In the genomic region with DNA sequence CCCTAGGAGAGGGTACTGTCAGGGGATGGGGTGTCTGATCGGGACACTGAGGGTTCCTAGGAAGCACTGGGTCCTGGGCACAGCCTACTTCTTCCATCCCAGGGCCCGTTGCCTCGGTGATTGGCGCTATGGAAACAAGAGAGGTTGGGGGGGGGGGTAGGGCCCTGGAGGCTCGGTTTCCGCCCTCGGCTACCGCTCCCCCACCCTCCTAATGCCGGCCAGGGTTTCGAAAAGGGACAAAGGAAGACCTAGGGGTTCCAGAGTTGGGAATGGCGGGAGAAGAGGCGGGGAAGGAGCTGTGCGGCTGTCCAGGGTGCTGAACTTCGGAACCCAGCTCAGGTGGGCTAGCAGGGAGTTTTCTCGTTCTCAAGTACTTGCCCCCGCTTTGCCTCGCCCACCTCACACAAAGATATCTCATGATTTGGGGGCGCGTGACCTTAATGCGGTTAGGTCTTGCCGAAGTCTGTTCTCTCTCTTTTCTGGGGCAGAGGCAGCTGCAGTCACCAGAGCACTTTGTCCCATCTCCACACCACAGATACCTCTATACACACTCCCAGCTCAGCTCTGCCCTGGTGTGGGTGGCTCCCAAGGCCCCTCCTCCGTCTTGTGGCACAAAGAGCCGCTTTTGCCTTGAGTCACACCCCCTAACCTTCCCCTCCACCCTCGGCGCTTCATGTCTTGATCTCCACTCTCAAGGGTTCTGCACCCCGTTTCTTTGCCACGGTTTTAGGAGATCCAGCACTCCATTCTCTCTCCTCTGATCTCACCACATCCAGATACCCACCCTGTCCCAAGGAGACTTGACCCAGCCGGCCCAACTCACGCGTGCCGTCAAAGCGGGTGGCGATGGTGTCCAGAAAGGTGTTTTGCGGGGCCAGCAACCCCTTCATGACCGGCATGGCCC, we compare ENCODE assay signal across 9 mouse cellular contexts. TPM values are rescaled to one million over a fixed set of nuclear protein-coding genes. Genes with fewer than 3 reads are reported as not detected.
DNase-seq lines count a peak whose midpoint lies in the region; ATAC-seq and TF ChIP-seq lines count a peak whose summit lies in the region.
"Had no signal": no experiment of that assay in that cellular context is flagged by ENCODE, and none has a peak within 500 bp of the region (broad histone marks: within the 10 kb centered on the region; RNA-seq: fewer than 3 reads in every experiment).

No protein-coding gene starts in this region.

- peak overlapping the region; percentile 19; the same call in 1 of the 2 replicates for H3K9ac ChIP-seq in ES-E14 (ENCODE audit: insufficient read depth, low read depth, low read length, poor library complexity, severe bottlenecking)
- H3K9ac ChIP-seq in embryonic facial prominence, embryonic 13.5 days: no peak overlapping the region
- H3K9ac ChIP-seq in hindbrain, embryonic 16.5 days (ENCODE audit: low read depth, low read length): peak overlapping the region; percentile 75
- no peak overlapping the region for H3K9ac ChIP-seq in liver, postnatal 0 days (replicated peaks)
- peak overlapping the region; percentile 63 for H3K9ac ChIP-seq in neural tube, embryonic 15.5 days (replicated peaks)

- peaks cover 58% of the 10 kb centered on the region for H3K27me3 ChIP-seq in embryonic facial prominence, embryonic 13.5 days
- H3K27me3 ChIP-seq in hindbrain, embryonic 16.5 days (replicated peaks; ENCODE audit: control insufficient read depth, insufficient read depth, low read length): no peaks in the 10 kb centered on the region
- peaks cover 40% of the 10 kb centered on the region for H3K27me3 ChIP-seq in liver, postnatal 0 days (ENCODE audit: insufficient read depth, low read length)
- peaks cover 6% of the 10 kb centered on the region; the same call in 1 of the 2 replicates for H3K27me3 ChIP-seq in neural tube, embryonic 15.5 days (replicated peaks)

- peak; percentile 64 for DNase-seq in CD4-positive, CD25-positive, alpha-beta regulatory T cell, adult 2 months (ENCODE audit: low read depth, low spot score)
- DNase-seq in ES-E14 (ENCODE audit: low read depth, low spot score): peak; percentile 77
- DNase-seq in liver, postnatal 0 days: peak; percentile 63
- DNase-seq in left cerebral cortex, adult 9 months (ENCODE audit: low spot score in 2 of 2): no peak

- H3K36me3 ChIP-seq in ES-E14 (ENCODE audit: control insufficient read depth, insufficient read depth, low read length, poor library complexity, severe bottlenecking): no peaks in the 10 kb centered on the region
- no peaks in the 10 kb centered on the region for H3K36me3 ChIP-seq in embryonic facial prominence, embryonic 13.5 days
- peaks cover 8% of the 10 kb centered on the region for H3K36me3 ChIP-seq in hindbrain, embryonic 16.5 days (ENCODE audit: control insufficient read depth, insufficient read depth, low read length)
- no peaks in the 10 kb centered on the region for H3K36me3 ChIP-seq in liver, postnatal 0 days (replicated peaks; ENCODE audit: insufficient read depth, low read length)
- peaks cover 22% of the 10 kb centered on the region for H3K36me3 ChIP-seq in neural tube, embryonic 15.5 days

- in situ Hi-C loops in ES-E14 (cut with MboI; ENCODE audit: low sequenced_read_pairs in 2 of 2, unreplicated experiment in 2 of 2): no loop called here

- ATAC-seq in CD4-positive, CD25-positive, alpha-beta regulatory T cell, adult 4 months: no peak
- no peak for ATAC-seq in embryonic facial prominence, embryonic 13.5 days (ENCODE audit: insufficient number of reproducible peaks, insufficient read depth, low FRiP score, low TSS enrichment, low read depth)
- peak; percentile 51 for ATAC-seq in hindbrain, embryonic 16.5 days
- ATAC-seq in liver, postnatal 0 days: no peak
- ATAC-seq in neural tube, embryonic 15.5 days (ENCODE audit: low FRiP score): peak; percentile 62

- 1% methylated on average over 35 of the region's 35 CpGs for WGBS in embryonic facial prominence, embryonic 13.5 days
- 1% methylated on average over 35 of the region's 35 CpGs for WGBS in hindbrain, embryonic 16.5 days
- 2% methylated on average over 35 of the region's 35 CpGs for WGBS in liver, postnatal 0 days (ENCODE audit: insufficient replicate concordance)
- under 1% methylated on average over 35 of the region's 35 CpGs for WGBS in neural tube, embryonic 15.5 days

- peaks cover 0 to 3% of the 10 kb centered on the region in 2 experiments; a peak in 2 of 4 replicates for H3K4me1 ChIP-seq in ES-E14 (ENCODE audit: control insufficient read depth in 2 of 2, insufficient read depth in 2 of 2, low read length in 2 of 2, poor library complexity in 1 of 2)
- peaks cover 17% of the 10 kb centered on the region for H3K4me1 ChIP-seq in embryonic facial prominence, embryonic 13.5 days
- peaks cover 12% of the 10 kb centered on the region for H3K4me1 ChIP-seq in hindbrain, embryonic 16.5 days (ENCODE audit: control insufficient read depth, insufficient read depth, low read depth, low read length)
- H3K4me1 ChIP-seq in liver, postnatal 0 days (ENCODE audit: insufficient read depth): peaks cover 15% of the 10 kb centered on the region
- peaks cover 37% of the 10 kb centered on the region for H3K4me1 ChIP-seq in neural tube, embryonic 15.5 days

- H3K9me3 ChIP-seq in ES-E14 (ENCODE audit: control insufficient read depth, insufficient read depth, low read depth, low read length): no peaks in the 10 kb centered on the region
- H3K9me3 ChIP-seq in embryonic facial prominence, embryonic 13.5 days: no peaks in the 10 kb centered on the region
- no peaks in the 10 kb centered on the region for H3K9me3 ChIP-seq in hindbrain, embryonic 16.5 days (ENCODE audit: control insufficient read depth, low read length)
- H3K9me3 ChIP-seq in liver, postnatal 0 days (ENCODE audit: low read length): no peaks in the 10 kb centered on the region
- no peaks in the 10 kb centered on the region for H3K9me3 ChIP-seq in neural tube, embryonic 15.5 days (replicated peaks)

- peak overlapping the region; percentile 57 to 61 for H3K4me3 ChIP-seq in ES-E14 (ENCODE audit: insufficient read depth in 1 of 2, low read depth in 1 of 2, low read length in 2 of 2, poor library complexity in 1 of 2, severe bottlenecking in 1 of 2)
- H3K4me3 ChIP-seq in embryonic facial prominence, embryonic 13.5 days: peak overlapping the region; percentile 38
- peak overlapping the region; percentile 68 for H3K4me3 ChIP-seq in hindbrain, embryonic 16.5 days (ENCODE audit: low read length)
- H3K4me3 ChIP-seq in liver, postnatal 0 days (ENCODE audit: low read depth, low read length): peak overlapping the region; percentile 40
- H3K4me3 ChIP-seq in neural tube, embryonic 15.5 days (replicated peaks): peak overlapping the region; percentile 65

- TF ChIP-seq CTCF in liver, postnatal 0 days (IDR thresholded peaks at IDR 0.05; ENCODE audit: low read depth): no peak

- peak overlapping the region; percentile 65 for H3K4me2 ChIP-seq in embryonic facial prominence, embryonic 13.5 days
- H3K4me2 ChIP-seq in hindbrain, embryonic 16.5 days (ENCODE audit: low read length): peak overlapping the region; percentile 81
- peak overlapping the region; percentile 70 for H3K4me2 ChIP-seq in liver, postnatal 0 days (ENCODE audit: low read depth, low read length)
- peak overlapping the region; percentile 73 for H3K4me2 ChIP-seq in neural tube, embryonic 15.5 days

- TF ChIP-seq EP300 in liver, postnatal 0 days (IDR thresholded peaks at IDR 0.05; ENCODE audit: low read depth): no peak

- no peak overlapping the region for H3K27ac ChIP-seq in ES-E14 (ENCODE audit: insufficient read depth, low read depth, low read length, poor library complexity, severe bottlenecking)
- H3K27ac ChIP-seq in embryonic facial prominence, embryonic 13.5 days: no peak overlapping the region
- peak overlapping the region; percentile 67 for H3K27ac ChIP-seq in hindbrain, embryonic 16.5 days (ENCODE audit: low read depth, low read length)
- H3K27ac ChIP-seq in liver, postnatal 0 days (ENCODE audit: low read depth): no peak overlapping the region
- peak overlapping the region; percentile 73 for H3K27ac ChIP-seq in neural tube, embryonic 15.5 days (replicated peaks)

RNA-seq across cellular contexts. Expression of a gene that starts 0.8 kb away (rescaled TPM):
- not detected for polyA plus RNA-seq in CD4-positive, CD25-positive, alpha-beta regulatory T cell, adult 4 months (2017; shearing (Covaris generic))
- 0.45 and 0.48 TPM in 2 replicates for total RNA-seq in ES-E14 (2012; rRNA removed)
- 0.08 and 0.14 TPM in 2 replicates for polyA plus RNA-seq in embryonic facial prominence, embryonic 13.5 days (2015; fragmentation: Nextera tagmentation; extraction: Ambion mirVana)
- polyA plus RNA-seq in hindbrain, embryonic 16.5 days (2015; fragmentation: Nextera tagmentation; extraction: Ambion mirVana): 8.9 and 10.0 TPM in 2 replicates
- not detected in 2 replicates for polyA plus RNA-seq in liver, postnatal 0 days (2015; fragmentation: Nextera tagmentation; extraction: Ambion mirVana)
- 6.0 and 9.0 TPM in 2 replicates for polyA plus RNA-seq in neural tube, embryonic 15.5 days (2015; fragmentation: Nextera tagmentation; extraction: Ambion mirVana)
- total RNA-seq: hematopoietic stem cell, adult 5-6 weeks had no signal

RNA-seq across cellular contexts. Expression of a gene that starts 3.8 kb away (rescaled TPM):
- not detected for polyA plus RNA-seq in CD4-positive, CD25-positive, alpha-beta regulatory T cell, adult 4 months (2017; shearing (Covaris generic))
- not detected in 2 replicates for total RNA-seq in ES-E14 (2012; rRNA removed)
- polyA plus RNA-seq in embryonic facial prominence, embryonic 13.5 days (2015; fragmentation: Nextera tagmentation; extraction: Ambion mirVana): not detected in 2 replicates
- polyA plus RNA-seq in hindbrain, embryonic 16.5 days (2015; fragmentation: Nextera tagmentation; extraction: Ambion mirVana): 0.48 and 0.59 TPM in 2 replicates
- polyA plus RNA-seq in liver, postnatal 0 days (2015; fragmentation: Nextera tagmentation; extraction: Ambion mirVana): not detected in 2 replicates
- polyA plus RNA-seq in neural tube, embryonic 15.5 days (2015; fragmentation: Nextera tagmentation; extraction: Ambion mirVana): 0.33 and 0.75 TPM in 2 replicates
- total RNA-seq: hematopoietic stem cell, adult 5-6 weeks had no signal

RNA-seq across cellular contexts. Expression of a gene that starts 11.8 kb away (rescaled TPM):
- 1 to 10 TPM; 2.7 to 3.1 TPM for polyA plus RNA-seq in CD4-positive, CD25-positive, alpha-beta regulatory T cell, adult 4 months (2017; shearing (Covaris generic))
- 16.5 and 26.4 TPM in 2 replicates for total RNA-seq in ES-E14 (2012; rRNA removed)
- 6.3 and 7.0 TPM in 2 replicates for polyA plus RNA-seq in embryonic facial prominence, embryonic 13.5 days (2015; fragmentation: Nextera tagmentation; extraction: Ambion mirVana)
- polyA plus RNA-seq in hindbrain, embryonic 16.5 days (2015; fragmentation: Nextera tagmentation; extraction: Ambion mirVana): 8.2 and 9.6 TPM in 2 replicates
- 1.6 and 1.9 TPM in 2 replicates for polyA plus RNA-seq in liver, postnatal 0 days (2015; fragmentation: Nextera tagmentation; extraction: Ambion mirVana)
- polyA plus RNA-seq in neural tube, embryonic 15.5 days (2015; fragmentation: Nextera tagmentation; extraction: Ambion mirVana): 8.5 and 9.9 TPM in 2 replicates

RNA-seq across cellular contexts. Expression of a gene that starts 20.9 kb away (rescaled TPM):
- 10 to 100 TPM; 21.2 to 35.8 TPM for polyA plus RNA-seq in CD4-positive, CD25-positive, alpha-beta regulatory T cell, adult 4 months (2017; shearing (Covaris generic))
- 83.8 and 124 TPM in 2 replicates for total RNA-seq in ES-E14 (2012; rRNA removed)
- 21.0 and 28.5 TPM in 2 replicates for polyA plus RNA-seq in embryonic facial prominence, embryonic 13.5 days (2015; fragmentation: Nextera tagmentation; extraction: Ambion mirVana)
- polyA plus RNA-seq in hindbrain, embryonic 16.5 days (2015; fragmentation: Nextera tagmentation; extraction: Ambion mirVana): 43.7 and 43.8 TPM in 2 replicates
- 16.6 and 17.0 TPM in 2 replicates for polyA plus RNA-seq in liver, postnatal 0 days (2015; fragmentation: Nextera tagmentation; extraction: Ambion mirVana)
- 41.8 and 49.8 TPM in 2 replicates for polyA plus RNA-seq in neural tube, embryonic 15.5 days (2015; fragmentation: Nextera tagmentation; extraction: Ambion mirVana)

RNA-seq across cellular contexts. Expression of a gene that starts 45.3 kb away (rescaled TPM):
- 1 to 10 TPM in 1 of 2 experiments, not detected in 1; 1.0 TPM for polyA plus RNA-seq in CD4-positive, CD25-positive, alpha-beta regulatory T cell, adult 4 months (2017; shearing (Covaris generic))
- total RNA-seq in ES-E14 (2012; rRNA removed): 0.49 and 1.6 TPM in 2 replicates
- polyA plus RNA-seq in embryonic facial prominence, embryonic 13.5 days (2015; fragmentation: Nextera tagmentation; extraction: Ambion mirVana): 0.39 TPM in 1 of 2 replicates, not detected in the other
- polyA plus RNA-seq in hindbrain, embryonic 16.5 days (2015; fragmentation: Nextera tagmentation; extraction: Ambion mirVana): 0.34 TPM in 1 of 2 replicates, not detected in the other
- polyA plus RNA-seq in liver, postnatal 0 days (2015; fragmentation: Nextera tagmentation; extraction: Ambion mirVana): 0.35 and 0.40 TPM in 2 replicates
- 0.43 TPM in 1 of 2 replicates, not detected in the other for polyA plus RNA-seq in neural tube, embryonic 15.5 days (2015; fragmentation: Nextera tagmentation; extraction: Ambion mirVana)
- total RNA-seq: hematopoietic stem cell, adult 5-6 weeks had no signal

Comparison
In these comparisons a context has a peak if more than half of its experiments do, and no peak if none do; other contexts are left out.
1. DNase-seq: peak in CD4-positive, CD25-positive, alpha-beta regulatory T cell, adult 2 months (single experiment), ES-E14 (single experiment) and liver, postnatal 0 days (single experiment); none in left cerebral cortex, adult 9 months (0 of 2).
2. ATAC-seq: peak in hindbrain, embryonic 16.5 days (single experiment) and neural tube, embryonic 15.5 days (single experiment); none in CD4-positive, CD25-positive, alpha-beta regulatory T cell, adult 4 months (single experiment), embryonic facial prominence, embryonic 13.5 days (single experiment) and liver, postnatal 0 days (single experiment).
3. H3K27ac ChIP-seq: peak in hindbrain, embryonic 16.5 days (single experiment) and neural tube, embryonic 15.5 days (single experiment); none in ES-E14 (single experiment), embryonic facial prominence, embryonic 13.5 days (single experiment) and liver, postnatal 0 days (single experiment).
4. H3K9ac ChIP-seq: peak in ES-E14 (single experiment), hindbrain, embryonic 16.5 days (single experiment) and neural tube, embryonic 15.5 days (single experiment); none in embryonic facial prominence, embryonic 13.5 days (single experiment) and liver, postnatal 0 days (single experiment).
5. Peak in every context shown above with its lines, with median percentiles within 50 percentile points of each other: H3K4me3 ChIP-seq and H3K4me2 ChIP-seq.